Mouse (Mus musculus): ENCODE results near the gene Saxo1. TPM values are rescaled to one million over a fixed set of nuclear protein-coding genes. Genes with fewer than 3 reads are reported as not detected.

Gene Saxo1
- polyA plus RNA-seq (2012): not detected in 2 replicates

GRCm38 (mm10) chr4:86558228-86558627 lies at the start of gene Saxo1:
Saxo1 (minus strand) TSS chr4:86558328.
- Histone ChIP-seq H3K4me3 (replicated peaks) (no peak within 1 kb of the TSS), H3K9me3 (ENCODE audit: control insufficient read depth, low read length) (no peaks in the 10 kb centered on the region), H3K4me1 (ENCODE audit: control insufficient read depth) (no peaks in the 10 kb centered on the region), H3K27me3 (ENCODE audit: control insufficient read depth) (no peaks in the 10 kb centered on the region), H3K36me3 (ENCODE audit: control insufficient read depth) (no peaks in the 10 kb centered on the region)
- TF ChIP-seq TAL1 (IDR thresholded peaks at IDR 0.05; ENCODE audit: low read length) (no peak), GATA1 (IDR thresholded peaks at IDR 0.05; ENCODE audit: low read length) (no peak)

GRCm38 (mm10) chr4:86591304-86591703 lies 33.2 kb upstream of the Saxo1 start:
- TF ChIP-seq GATA1 (IDR thresholded peaks at IDR 0.05; ENCODE audit: low read length) (no peak), TAL1 (IDR thresholded peaks at IDR 0.05; ENCODE audit: low read length) (no peak)
- Histone ChIP-seq H3K36me3 (ENCODE audit: control insufficient read depth) (peaks cover 95% of the 10 kb centered on the region), H3K4me1 (ENCODE audit: control insufficient read depth) (no peaks in the 10 kb centered on the region), H3K4me3 (replicated peaks) (no peak overlapping the region), H3K27me3 (ENCODE audit: control insufficient read depth) (no peaks in the 10 kb centered on the region), H3K9me3 (ENCODE audit: control insufficient read depth, low read length) (no peaks in the 10 kb centered on the region)

DNA sequence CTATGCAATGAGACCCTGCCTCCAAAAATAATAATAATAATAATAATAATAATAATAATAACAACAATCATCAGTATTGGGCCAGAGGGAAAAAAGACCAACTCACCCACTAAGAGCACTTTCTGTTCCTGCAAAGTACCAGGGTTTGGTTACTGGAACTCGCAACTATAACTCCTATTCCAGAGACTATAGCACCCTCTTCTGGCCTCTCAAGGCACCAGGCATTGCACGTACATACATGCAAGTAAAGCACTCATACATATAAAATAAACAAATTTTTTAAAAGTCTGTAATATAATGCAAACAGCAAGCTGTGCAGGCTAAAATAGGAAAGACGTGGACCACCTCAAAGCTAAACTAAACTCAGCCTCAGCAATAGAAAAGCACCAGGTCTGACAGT lies 30.1 kb upstream of the Saxo1 start:
- Histone ChIP-seq H3K4me1 (ENCODE audit: control insufficient read depth) (no peaks in the 10 kb centered on the region), H3K27me3 (ENCODE audit: control insufficient read depth) (no peaks in the 10 kb centered on the region), H3K4me3 (replicated peaks) (no peak overlapping the region), H3K36me3 (ENCODE audit: control insufficient read depth) (peaks cover 95% of the 10 kb centered on the region), H3K9me3 (ENCODE audit: control insufficient read depth, low read length) (no peaks in the 10 kb centered on the region)
- TF ChIP-seq GATA1 (IDR thresholded peaks at IDR 0.05; ENCODE audit: low read length) (no peak), TAL1 (IDR thresholded peaks at IDR 0.05; ENCODE audit: low read length) (no peak)

DNA sequence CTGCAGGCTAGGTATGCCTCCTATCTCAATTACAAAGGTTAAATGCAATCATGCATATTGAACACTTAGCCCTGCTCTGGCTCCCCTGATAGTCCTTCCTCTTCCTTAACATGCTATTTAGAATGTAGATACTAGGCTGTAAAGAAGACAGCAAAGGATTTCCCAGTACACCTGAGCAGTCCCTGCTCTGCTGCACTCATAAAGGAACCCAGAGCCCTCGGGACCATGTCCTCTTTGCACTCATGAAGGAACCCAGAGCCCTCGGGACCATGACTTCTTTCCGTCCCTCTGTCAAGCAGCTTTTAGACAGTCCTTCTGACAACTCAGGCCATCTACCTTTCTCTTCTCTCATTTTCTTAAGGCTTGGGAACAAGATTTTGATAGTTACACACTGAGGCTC lies 22.5 kb upstream of the Saxo1 start:
- Histone ChIP-seq H3K27me3 (ENCODE audit: control insufficient read depth) (no peaks in the 10 kb centered on the region), H3K9me3 (ENCODE audit: control insufficient read depth, low read length) (no peaks in the 10 kb centered on the region), H3K4me1 (ENCODE audit: control insufficient read depth) (peaks cover 22% of the 10 kb centered on the region), H3K36me3 (ENCODE audit: control insufficient read depth) (peaks cover 82% of the 10 kb centered on the region), H3K4me3 (replicated peaks) (no peak overlapping the region)
- no peak for TF ChIP-seq GATA1 (IDR thresholded peaks at IDR 0.05; ENCODE audit: low read length)

GRCm38 (mm10) chr4:86580056-86580455 lies 21.9 kb upstream of the Saxo1 start:
- Histone ChIP-seq H3K36me3 (ENCODE audit: control insufficient read depth) (peaks cover 77% of the 10 kb centered on the region), H3K27me3 (ENCODE audit: control insufficient read depth) (no peaks in the 10 kb centered on the region), H3K4me3 (replicated peaks) (no peak overlapping the region), H3K9me3 (ENCODE audit: control insufficient read depth, low read length) (no peaks in the 10 kb centered on the region), H3K4me1 (ENCODE audit: control insufficient read depth) (peaks cover 25% of the 10 kb centered on the region)
- no peak for TF ChIP-seq TAL1 (IDR thresholded peaks at IDR 0.05; ENCODE audit: low read length)
- no peak for TF ChIP-seq GATA1 (IDR thresholded peaks at IDR 0.05; ENCODE audit: low read length)

DNA sequence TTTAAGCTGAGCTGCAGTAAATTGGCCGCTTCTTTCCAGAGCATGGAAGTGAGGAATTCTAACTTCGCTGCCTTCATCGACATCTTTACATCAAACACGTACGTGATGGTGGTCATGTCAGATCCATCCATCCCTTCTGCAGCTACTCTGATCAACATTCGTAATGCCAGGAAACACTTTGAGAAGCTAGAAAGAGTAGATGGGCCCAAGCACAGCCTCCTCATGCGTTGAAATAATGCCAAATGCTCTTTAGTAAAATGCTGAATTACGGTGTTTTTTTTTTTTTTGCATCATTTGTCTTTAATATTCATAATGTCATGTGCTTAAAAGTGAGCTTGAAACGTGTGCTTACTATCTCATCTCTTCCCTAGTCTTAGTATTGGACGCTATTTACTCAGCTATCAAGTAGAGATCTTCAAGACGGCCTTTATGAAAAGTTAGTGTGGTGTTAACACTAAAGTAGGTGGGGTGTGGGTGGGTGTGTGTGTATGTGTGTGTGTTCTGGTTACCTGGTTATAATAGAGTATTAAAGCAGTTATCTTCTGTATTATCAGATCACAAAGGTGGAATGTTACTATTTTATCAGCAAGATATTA lies 18.6 kb upstream of the Saxo1 start:
- TF ChIP-seq GATA1 (IDR thresholded peaks at IDR 0.05; ENCODE audit: low read length) (no peak), TAL1 (IDR thresholded peaks at IDR 0.05; ENCODE audit: low read length) (no peak)
- Histone ChIP-seq H3K4me3 (replicated peaks) (peak overlapping the region; percentile 83), H3K36me3 (ENCODE audit: control insufficient read depth) (peaks cover 46% of the 10 kb centered on the region), H3K9me3 (ENCODE audit: control insufficient read depth, low read length) (no peaks in the 10 kb centered on the region), H3K27me3 (ENCODE audit: control insufficient read depth) (peaks cover 12% of the 10 kb centered on the region), H3K4me1 (ENCODE audit: control insufficient read depth) (peaks cover 32% of the 10 kb centered on the region)

- H3K36me3 ChIP-seq (ENCODE audit: control insufficient read depth): peaks cover 40% of the 10 kb centered on the region
- H3K4me3 ChIP-seq (replicated peaks): peak overlapping the region; percentile 83
- no peaks in the 10 kb centered on the region for H3K9me3 ChIP-seq (ENCODE audit: control insufficient read depth, low read length)
- TF ChIP-seq GATA1 (IDR thresholded peaks at IDR 0.05; ENCODE audit: low read length) (no peak), TAL1 (IDR thresholded peaks at IDR 0.05; ENCODE audit: low read length) (no peak)
- H3K4me1 ChIP-seq (ENCODE audit: control insufficient read depth): peaks cover 32% of the 10 kb centered on the region
- H3K27me3 ChIP-seq (ENCODE audit: control insufficient read depth): peaks cover 12% of the 10 kb centered on the region
These were observed 18.0 kb upstream of the Saxo1 start for GRCm38 (mm10) chr4:86576120-86576541.

DNA sequence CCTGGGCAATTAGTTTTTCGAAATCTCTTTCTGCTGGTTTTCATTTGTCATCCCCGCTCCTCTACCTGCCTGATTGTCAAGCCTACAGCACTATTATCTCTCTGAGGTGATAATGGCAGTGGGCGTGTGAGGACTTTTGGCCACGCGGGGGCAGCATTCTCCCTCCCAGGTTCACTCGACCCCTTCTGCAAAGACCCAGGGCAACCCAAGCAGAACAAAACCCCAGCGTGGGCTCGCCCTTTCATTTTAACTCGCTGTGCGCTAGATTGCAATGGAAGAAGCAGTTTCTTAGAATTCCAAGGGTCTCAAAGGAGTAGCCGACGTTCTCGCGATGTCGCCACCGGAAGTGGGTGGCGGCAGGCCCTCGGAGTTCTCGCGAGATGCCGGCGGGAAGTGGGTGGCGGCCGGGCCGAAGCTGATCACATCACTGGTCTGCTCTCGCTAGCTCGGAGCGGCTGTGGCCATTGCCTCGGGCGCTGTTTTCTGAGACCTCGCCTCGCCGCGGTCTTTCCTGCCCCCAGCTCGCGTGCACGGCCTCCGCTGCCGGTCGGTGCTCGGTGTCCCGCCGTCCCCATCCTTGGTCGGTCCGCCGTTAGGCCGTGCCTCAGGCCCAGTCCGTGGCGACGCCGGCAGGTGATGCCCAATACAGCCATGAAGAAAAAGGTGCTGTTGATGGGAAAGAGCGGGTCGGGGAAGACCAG lies 17.3 kb upstream of the Saxo1 start, which contains the start of gene Rraga:
Rraga (plus strand) TSS at position 386 of the 701 bp plus-strand sequence.
- peaks cover 32% of the 10 kb centered on the region for H3K4me1 ChIP-seq (ENCODE audit: control insufficient read depth)
- peaks cover 33% of the 10 kb centered on the region for H3K36me3 ChIP-seq (ENCODE audit: control insufficient read depth)
- H3K9me3 ChIP-seq (ENCODE audit: control insufficient read depth, low read length): no peaks in the 10 kb centered on the region
- peaks cover 12% of the 10 kb centered on the region for H3K27me3 ChIP-seq (ENCODE audit: control insufficient read depth)
- H3K4me3 ChIP-seq (replicated peaks): peak within 1 kb of the TSS; percentile 83
- TF ChIP-seq TAL1 (IDR thresholded peaks at IDR 0.05; ENCODE audit: low read length) (no peak), GATA1 (IDR thresholded peaks at IDR 0.05; ENCODE audit: low read length) (peak; percentile 48; the same call in 1 of the 2 replicates)

DNA sequence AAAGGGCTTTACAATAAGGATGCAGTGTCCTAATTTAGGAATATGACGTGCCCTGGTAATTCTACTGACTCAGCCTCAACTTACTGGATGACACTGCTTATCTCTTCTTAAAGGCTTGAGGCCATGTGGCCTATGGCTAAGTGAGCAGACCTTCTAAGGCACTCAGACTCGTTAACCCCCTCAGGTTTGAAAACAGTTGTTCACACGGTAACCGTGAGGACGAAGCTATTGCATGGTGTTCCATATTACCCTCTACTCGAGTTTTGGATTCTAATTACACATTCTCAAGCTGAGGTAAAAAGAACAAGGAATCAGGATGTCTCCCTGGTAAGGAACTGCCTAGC lies 16.8 kb upstream of the Saxo1 start:
- peaks cover 28% of the 10 kb centered on the region for H3K36me3 ChIP-seq (ENCODE audit: control insufficient read depth)
- peaks cover 32% of the 10 kb centered on the region for H3K4me1 ChIP-seq (ENCODE audit: control insufficient read depth)
- peak overlapping the region; percentile 83 for H3K4me3 ChIP-seq (replicated peaks)
- H3K27me3 ChIP-seq (ENCODE audit: control insufficient read depth): peaks cover 12% of the 10 kb centered on the region
- no peaks in the 10 kb centered on the region for H3K9me3 ChIP-seq (ENCODE audit: control insufficient read depth, low read length)
- TF ChIP-seq TAL1 (IDR thresholded peaks at IDR 0.05; ENCODE audit: low read length) (no peak), GATA1 (IDR thresholded peaks at IDR 0.05; ENCODE audit: low read length) (no peak)
